Mouse (Mus musculus) layer of hippocampus, postnatal 14 days (tissue): ENCODE measurements around the gene 1700028P14Rik. TPM values are rescaled to one million over a fixed set of nuclear protein-coding genes. Genes with fewer than 3 reads are reported as not detected.

Source experiments
- total RNA-seq, 2 experiments: library from RNA; stranded (reverse); gene quantifications; 2 replicates each; pipeline ENCODE4 v1.2.3; 2021

The 1700028P14Rik gene
- total RNA-seq, 2 experiments from 2014 or later, result 1.7 to 2.5 TPM

Other genes starting within 250 kb of the 1700028P14Rik start
- gene Mamdc2, start 204.4 kb downstream of the 1700028P14Rik start, total RNA-seq, result 1 to 10 TPM; 1.3 to 2.3 TPM
- gene Ptar1, start 34.6 kb upstream of the 1700028P14Rik start, total RNA-seq, result 10 to 100 TPM; 37.2 to 44.2 TPM
- 100 to 1,000 TPM; 152 to 160 TPM for gene Apba1, start 106.1 kb upstream of the 1700028P14Rik start, total RNA-seq